Mouse (Mus musculus) gastrocnemius, postnatal 4 days (tissue): ENCODE measurements around the gene Vps26a. TPM values are rescaled to one million over a fixed set of nuclear protein-coding genes. Genes with fewer than 3 reads are reported as not detected.

Experiments used
- DNase-seq, 2 experiments: peaks; one replicate each; pipeline ENCODE4 v3.0.0; 2021 to 2022; ENCODE audit warnings: low spot score in 2 of 2, mixed read lengths in 2 of 2
- long read RNA-seq, 2 experiments: library from polyadenylated mRNA; stranded (forward); transcript quantifications; one replicate each; pipeline ENCODE4 v2.0.0; 2021
- total RNA-seq, 2 experiments: library from RNA; stranded (reverse); gene quantifications; 2 replicates each; pipeline ENCODE4 v1.2.3; 2021

The Vps26a gene
- 10 to 100 TPM; 30.4 to 32.8 TPM for total RNA-seq
- long read RNA-seq, experiment 1, transcript Vps26a-202 (9 exons, 2,597 nt): major isoform, 55 of 81 reads
- long read RNA-seq, experiment 1, partial matches to known transcripts: 3 of 81 reads
- long read RNA-seq, experiment 1, other reads (novel, unspliced or antisense): 22 of 81 reads
- long read RNA-seq, experiment 2, transcript Vps26a-202 (9 exons, 2,597 nt): major isoform, 62 of 89 reads
- long read RNA-seq, experiment 2, partial matches to known transcripts: 2 of 89 reads
- long read RNA-seq, experiment 2, other reads (novel, unspliced or antisense): 25 of 89 reads

DNA sequence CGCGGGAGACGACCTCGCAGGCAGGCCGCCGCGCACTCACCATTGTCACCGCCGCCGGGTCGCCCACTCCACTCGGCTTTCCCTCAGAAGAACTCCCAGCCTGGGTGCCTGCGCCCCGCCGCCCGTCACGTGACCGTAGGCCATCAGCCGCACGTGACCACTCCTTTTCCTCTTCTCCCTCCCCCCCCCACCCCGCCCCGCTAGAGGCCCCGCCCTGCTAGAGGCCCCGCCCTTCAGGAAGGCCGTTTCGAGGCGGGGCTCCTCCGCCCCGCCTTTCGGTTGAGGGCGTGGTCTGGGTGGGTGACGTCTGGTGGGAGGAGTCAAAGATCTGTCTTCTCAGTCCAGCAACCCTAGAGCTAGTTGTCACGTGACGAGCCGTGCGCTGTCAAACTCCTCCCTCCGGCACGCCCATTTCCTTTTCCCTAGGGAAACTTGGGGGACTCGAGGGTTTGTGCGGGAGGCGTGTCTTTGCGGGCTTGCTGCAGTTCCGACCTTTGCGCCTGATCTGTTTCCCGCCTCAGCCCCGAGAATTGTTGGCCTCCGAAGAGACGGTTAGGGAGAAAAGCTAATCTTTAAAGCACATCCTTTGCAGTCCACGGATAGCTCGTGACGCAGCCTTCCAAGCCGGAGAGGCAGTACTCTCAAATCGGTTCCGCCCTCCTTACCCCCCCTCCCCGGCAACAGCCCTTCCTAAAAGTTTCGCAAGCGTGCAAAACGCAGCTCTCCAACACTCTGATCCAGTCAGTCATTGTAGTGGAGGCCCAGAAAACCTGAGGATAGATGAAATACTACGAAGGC, at the start of gene Vps26a:
Gene Vps26a, minus strand, starts transcription at position 188 of the 798 bp plus-strand sequence.
- DNase-seq: peak; percentile 94 to 97

- no peak for DNase-seq
Observed at GRCm38 (mm10) chr10:62534509-62534908, 47.9 kb upstream of the Vps26a start.

GRCm38 (mm10) chr10:62532832-62533231, 46.2 kb upstream of the Vps26a start:
- no peak for DNase-seq

DNA sequence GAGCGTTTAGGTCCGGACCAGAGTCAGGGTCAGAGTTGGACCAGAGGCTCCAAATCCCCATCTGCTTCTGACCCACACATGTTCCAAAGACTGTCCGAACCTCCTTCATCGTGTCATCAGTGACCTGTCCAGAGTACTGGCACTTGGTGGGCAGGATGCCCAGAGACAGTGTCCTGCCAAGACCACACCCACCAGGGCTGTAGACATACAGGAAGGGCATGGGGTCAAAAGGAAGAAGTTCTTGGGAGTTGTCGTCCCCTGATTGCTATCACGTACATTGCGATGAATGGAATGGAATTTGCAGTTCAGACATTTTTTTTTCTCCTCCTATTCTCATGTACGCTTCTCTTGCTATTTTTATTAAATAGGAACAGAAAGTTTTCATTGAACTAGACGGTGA, 43.6 kb upstream of the Vps26a start:
- DNase-seq: no peak

GRCm38 (mm10) chr10:62527351-62527750, 40.7 kb upstream of the Vps26a start, which contains the start of gene Srgn:
Gene Srgn (minus strand): TSS chr10:62527451.
- DNase-seq: no peak

GRCm38 (mm10) chr10:62522346-62522950, 35.8 kb upstream of the Vps26a start:
- DNase-seq: no peak

DNA sequence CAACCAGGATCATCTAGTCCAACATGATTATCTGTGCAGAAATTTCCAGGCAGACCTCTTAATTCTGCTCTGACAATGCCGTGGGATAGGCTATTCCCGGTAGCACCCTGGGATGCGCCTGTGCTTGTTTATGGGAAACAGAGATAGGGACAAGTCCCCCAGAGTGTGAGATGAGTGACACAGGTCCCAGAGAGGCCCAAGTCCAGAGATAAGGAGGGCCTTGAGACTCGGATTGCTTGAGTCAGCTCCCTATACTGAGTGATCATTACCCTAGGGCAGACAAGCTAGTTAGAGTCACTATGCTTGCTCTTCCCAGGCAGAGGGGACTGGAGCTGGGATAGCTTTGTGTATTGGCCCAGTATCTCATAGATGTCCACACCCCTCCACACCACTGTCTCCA, 35.2 kb upstream of the Vps26a start:
- no peak for DNase-seq

DNA sequence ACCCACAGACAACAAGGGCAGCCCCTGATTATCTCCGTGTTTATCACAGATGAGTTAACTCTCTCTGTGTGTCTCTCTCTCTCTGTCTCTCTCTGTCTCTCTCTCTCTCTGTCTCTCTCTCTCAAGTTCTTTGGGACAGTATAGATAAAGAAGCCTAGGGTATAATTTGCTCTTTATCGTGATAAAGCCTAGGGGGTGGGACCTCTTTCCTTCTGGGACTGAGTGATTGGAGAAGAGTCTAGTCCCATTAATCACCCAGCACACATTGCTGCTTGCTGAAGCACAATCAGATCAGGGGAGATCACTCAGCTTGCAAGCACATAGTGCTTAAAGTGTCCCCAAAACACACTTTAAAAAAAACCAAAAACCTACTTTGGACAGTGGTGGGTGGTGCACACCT, 34.3 kb upstream of the Vps26a start:
- DNase-seq: no peak

GRCm38 (mm10) chr10:62517511-62517910, 30.9 kb upstream of the Vps26a start:
- no peak for DNase-seq

DNA sequence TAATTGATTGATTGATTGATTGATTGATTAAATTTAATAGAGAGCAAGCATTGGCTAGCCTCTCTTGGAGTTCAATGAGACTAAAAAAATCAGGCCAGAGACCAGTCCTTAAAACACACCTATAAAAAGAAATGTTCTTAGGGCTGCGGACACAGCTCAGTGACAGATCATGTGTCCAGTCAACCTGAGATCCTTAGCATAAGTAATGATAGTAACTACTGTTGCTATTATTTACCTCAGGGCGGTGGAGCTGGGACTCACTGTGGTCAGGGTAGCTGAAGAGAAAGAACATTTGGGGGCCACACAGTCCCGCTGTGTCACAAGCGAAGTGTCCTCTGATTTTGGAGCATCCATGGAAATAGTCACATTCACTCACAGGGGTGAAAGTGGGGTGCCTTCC, 26.2 kb upstream of the Vps26a start:
- DNase-seq: no peak

DNA sequence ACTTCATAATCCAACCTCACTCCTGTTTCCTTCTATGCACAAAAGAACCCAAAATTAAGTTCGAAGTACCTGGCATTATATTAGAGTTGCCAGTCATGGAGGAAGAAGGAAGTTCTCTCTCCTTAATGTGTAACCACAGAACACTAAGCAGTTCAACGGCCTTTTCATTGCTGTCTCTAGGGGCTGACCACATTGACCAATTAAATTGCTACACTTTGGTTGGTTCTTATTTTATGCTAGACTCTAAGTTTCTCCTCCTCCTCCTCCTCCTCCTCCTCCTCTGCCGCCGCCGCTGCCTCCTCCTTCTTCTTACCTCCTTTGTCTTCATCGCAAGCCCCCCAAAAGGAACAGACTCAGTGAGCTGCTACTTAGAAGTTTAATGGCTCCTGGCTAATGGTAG, 24.9 kb upstream of the Vps26a start:
- no peak for DNase-seq

- DNase-seq: no peak
Observed at GRCm38 (mm10) chr10:62509032-62509656, 22.5 kb upstream of the Vps26a start.

DNA sequence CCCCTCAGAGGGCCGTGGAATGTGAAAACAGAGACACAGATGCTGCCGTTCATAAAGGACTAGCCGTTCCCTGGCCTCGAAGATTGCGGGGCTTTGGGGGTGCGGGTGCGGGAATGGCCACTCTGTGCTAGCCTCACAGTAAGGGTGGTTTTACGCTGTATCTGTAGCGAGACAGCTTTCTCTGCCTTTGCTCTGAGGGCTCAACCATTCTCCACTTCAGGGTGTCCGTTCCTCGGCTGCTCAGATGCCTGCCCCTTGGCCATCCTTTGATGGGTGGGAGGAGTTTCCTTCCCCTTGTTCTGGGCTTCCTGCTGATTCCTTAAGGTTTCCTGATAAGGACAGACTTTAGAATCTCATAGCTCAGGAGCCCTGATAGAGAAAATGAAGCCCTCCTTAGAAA, 21.9 kb upstream of the Vps26a start:
- no peak for DNase-seq

- DNase-seq: peak in 1 of 2 experiments; percentile 34
Observed at GRCm38 (mm10) chr10:62507591-62508308, 21.1 kb upstream of the Vps26a start.

DNA sequence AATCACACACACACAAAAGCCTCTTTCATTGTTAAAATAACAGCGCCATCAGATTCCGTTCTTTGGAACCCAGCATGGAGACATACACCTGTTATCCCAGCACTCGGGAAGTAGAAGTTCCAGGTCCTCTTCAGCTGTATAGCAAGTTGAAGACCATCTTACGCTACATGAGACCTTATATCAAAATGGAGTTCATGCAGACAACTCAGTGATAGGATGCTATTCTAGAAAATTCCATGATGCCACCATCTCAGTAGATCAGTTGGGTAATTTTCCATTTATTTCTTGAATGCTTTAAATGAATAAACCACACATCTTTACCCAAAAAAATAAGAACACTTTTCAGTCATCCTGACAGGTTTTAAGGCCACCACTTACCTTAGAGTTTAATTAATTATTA, 20.5 kb upstream of the Vps26a start:
- DNase-seq: no peak

GRCm38 (mm10) chr10:62506019-62506556, 19.5 kb upstream of the Vps26a start:
- DNase-seq: no peak

- DNase-seq: no peak
Observed at GRCm38 (mm10) chr10:62505224-62505983, 18.8 kb upstream of the Vps26a start.

DNA sequence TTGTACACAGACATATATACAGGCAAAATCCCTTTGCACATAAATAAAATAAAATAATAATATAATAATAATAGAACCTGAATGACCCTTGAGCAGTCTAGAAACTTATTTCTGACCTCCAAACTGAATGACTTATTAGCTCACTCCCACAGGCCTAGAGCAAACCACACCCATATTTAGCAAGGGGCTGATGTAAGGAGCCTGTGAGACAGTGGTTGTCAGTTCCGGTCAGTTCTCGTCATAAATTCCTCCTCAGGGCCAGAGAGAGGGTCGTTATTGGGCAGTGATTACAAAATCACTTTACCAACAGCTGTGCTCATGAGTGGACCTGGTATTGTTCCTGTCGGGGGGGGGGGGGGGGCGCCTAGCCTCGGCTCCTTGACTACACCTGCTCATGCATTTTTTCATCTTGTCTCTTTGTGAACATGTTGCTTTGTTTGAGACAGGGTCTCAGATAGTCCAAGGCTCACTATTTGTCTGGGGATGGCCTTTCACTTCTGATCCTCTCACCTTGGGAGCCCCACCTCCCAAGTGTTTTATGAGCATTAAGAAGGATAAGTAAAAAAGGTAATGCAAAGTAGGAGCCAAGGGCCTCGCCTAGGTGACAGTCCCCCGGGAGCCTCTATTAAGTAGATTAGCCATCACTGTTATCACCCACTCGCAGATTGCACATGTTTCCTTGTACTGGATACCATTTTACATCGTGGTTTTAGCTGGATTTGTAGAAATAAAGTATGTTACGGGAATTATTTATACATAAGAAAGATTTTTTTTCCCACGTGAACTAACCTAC, 17.4 kb upstream of the Vps26a start:
- no peak for DNase-seq

DNA sequence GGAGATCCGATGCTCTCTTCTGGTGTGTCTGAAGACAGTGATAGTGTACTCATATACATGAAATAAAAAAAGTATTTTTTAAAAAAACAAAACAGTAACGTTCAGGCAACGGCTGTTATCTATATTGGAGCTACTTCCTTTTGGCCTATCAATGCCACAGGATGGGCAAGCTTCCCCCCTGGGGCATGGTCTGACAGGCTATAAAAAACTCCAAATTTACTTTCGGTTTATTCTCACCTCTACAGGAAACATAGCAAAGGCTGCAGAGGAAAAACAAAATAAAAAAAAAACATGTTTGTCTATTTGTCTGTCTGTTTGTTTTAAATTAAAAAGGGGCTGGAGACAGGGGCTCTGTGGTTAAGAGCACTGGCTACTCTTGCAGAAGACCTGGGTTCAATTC, 16.7 kb upstream of the Vps26a start:
- no peak for DNase-seq
